Comparison of ENCODE assay signal across 23 mouse cellular contexts in the genomic region with DNA sequence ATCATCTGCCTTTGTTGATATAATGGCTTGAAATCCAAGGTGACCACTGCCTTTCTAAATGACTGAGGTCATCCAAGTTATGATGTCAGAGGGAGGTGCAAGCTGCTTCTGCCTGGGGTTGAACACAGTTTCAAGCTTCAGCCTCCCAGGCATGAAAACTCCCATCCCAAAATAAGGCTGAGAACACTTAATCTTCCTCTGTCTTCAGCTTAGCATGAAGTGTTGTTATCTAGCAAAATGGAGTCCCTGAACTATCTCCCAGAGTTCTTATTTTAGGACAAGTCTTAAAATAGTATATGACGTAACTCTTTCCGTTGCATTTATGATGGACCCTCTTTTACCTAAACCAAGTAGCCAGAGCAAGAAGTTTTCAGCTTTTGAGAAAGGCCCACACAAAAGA.
DNase-seq lines count a peak whose midpoint lies in the region; ATAC-seq and TF ChIP-seq lines count a peak whose summit lies in the region.
"Had no signal": no experiment of that assay in that cellular context is flagged by ENCODE, and none has a peak within 500 bp of the region (broad histone marks: within the 10 kb centered on the region; RNA-seq: fewer than 3 reads in every experiment).

No protein-coding gene starts in this region.

- H3K4me3 ChIP-seq in heart, embryonic 12.5 days: no peak overlapping the region
- H3K4me3 ChIP-seq in heart, embryonic 15.5 days: no peak overlapping the region
- no peak overlapping the region for H3K4me3 ChIP-seq in CH12.LX (replicated peaks in 1 of 3; ENCODE audit: low read depth in 2 of 3, low read length in 2 of 3, poor library complexity in 1 of 3)
- H3K4me3 ChIP-seq: embryonic facial prominence, embryonic 12.5 days; embryonic facial prominence, embryonic 15.5 days; gastrocnemius, adult 2 months had no signal

- no peaks in the 10 kb centered on the region for H3K36me3 ChIP-seq in heart, embryonic 12.5 days
- H3K36me3 ChIP-seq in heart, embryonic 15.5 days: no peaks in the 10 kb centered on the region
- H3K36me3 ChIP-seq in CH12.LX (replicated peaks in 1 of 2; ENCODE audit: control insufficient read depth in 1 of 2, insufficient read depth in 1 of 2, low read length in 1 of 2): no peaks in the 10 kb centered on the region
- H3K36me3 ChIP-seq: embryonic facial prominence, embryonic 12.5 days; embryonic facial prominence, embryonic 15.5 days; G1E had no signal

- no peak for TF ChIP-seq CTCF in CH12.LX (conservative IDR thresholded peaks at IDR 0.05 in 1 of 2, IDR thresholded peaks at IDR 0.05 in 1 of 2; ENCODE audit: low read depth in 2 of 2, low read length in 2 of 2)

- H3K27me3 ChIP-seq in heart, embryonic 12.5 days (replicated peaks): no peaks in the 10 kb centered on the region
- H3K27me3 ChIP-seq in heart, embryonic 15.5 days: no peaks in the 10 kb centered on the region
- no peaks in the 10 kb centered on the region for H3K27me3 ChIP-seq in CH12.LX (replicated peaks)
- H3K27me3 ChIP-seq: embryonic facial prominence, embryonic 12.5 days; embryonic facial prominence, embryonic 15.5 days; Patski had no signal

- H3K4me1 ChIP-seq in heart, embryonic 12.5 days (replicated peaks): peaks cover 8% of the 10 kb centered on the region; the same call in 1 of the 2 replicates
- H3K4me1 ChIP-seq in heart, embryonic 15.5 days (replicated peaks): peaks cover 10% of the 10 kb centered on the region
- peaks cover 0 to 12% of the 10 kb centered on the region in 2 experiments; a peak in 2 of 4 replicates for H3K4me1 ChIP-seq in CH12.LX (ENCODE audit: control insufficient read depth in 1 of 2, insufficient read depth in 2 of 2)
- H3K4me1 ChIP-seq: embryonic facial prominence, embryonic 12.5 days; embryonic facial prominence, embryonic 15.5 days had no signal

- ATAC-seq in heart, embryonic 12.5 days (ENCODE audit: insufficient number of reproducible peaks, low FRiP score): 0 out of 2 replicates have a peak, but pooled peaks have one; percentile 25
- no peak for ATAC-seq in heart, embryonic 15.5 days (replicated peaks; ENCODE audit: insufficient number of reproducible peaks, insufficient read depth, low FRiP score, low read depth)
- ATAC-seq: forebrain, embryonic 14.5 days; forebrain, postnatal 0 days; hindbrain, postnatal 0 days; inflammation-experienced regulatory T-cells, adult 6 months; intestine, embryonic 16.5 days; Patski had no signal

- in situ Hi-C loops in CH12.LX (cut with MboI; ENCODE audit: low pct_ligation_motif_present, low pct_unique_long_range_greater_than_20kb, low sequenced_read_pairs): no loop called here

- TF ChIP-seq RAD21 in CH12.LX (IDR thresholded peaks at IDR 0.05; ENCODE audit: low read depth, low read length): no peak

- intact Hi-C loops in heart, postnatal 10 days (cut with DNase I): no loop called here

- H3K9me3 ChIP-seq in heart, embryonic 12.5 days (replicated peaks): no peaks in the 10 kb centered on the region
- H3K9me3 ChIP-seq in heart, embryonic 15.5 days (replicated peaks): no peaks in the 10 kb centered on the region
- no peaks in the 10 kb centered on the region for H3K9me3 ChIP-seq in CH12.LX (replicated peaks; ENCODE audit: low read length)
- H3K9me3 ChIP-seq: embryonic facial prominence, embryonic 12.5 days; embryonic facial prominence, embryonic 15.5 days; G1E had no signal

- no peak for TF ChIP-seq EP300 in CH12.LX (IDR thresholded peaks at IDR 0.05; ENCODE audit: low read length)

- peak overlapping the region; percentile 11; the same call in 1 of the 2 replicates for H3K27ac ChIP-seq in heart, embryonic 12.5 days (ENCODE audit: poor library complexity, severe bottlenecking)
- H3K27ac ChIP-seq in heart, embryonic 15.5 days: peak overlapping the region; percentile 42; the same call in 1 of the 2 replicates
- no peak overlapping the region for H3K27ac ChIP-seq in CH12.LX (ENCODE audit: insufficient read depth, low read depth)
- H3K27ac ChIP-seq: embryonic facial prominence, embryonic 12.5 days; embryonic facial prominence, embryonic 15.5 days; gastrocnemius, adult 2 months; hindbrain, embryonic 14.5 days; hindbrain, postnatal 0 days had no signal

- no peak overlapping the region for H3K4me2 ChIP-seq in heart, embryonic 12.5 days
- H3K4me2 ChIP-seq in heart, embryonic 15.5 days: no peak overlapping the region
- no peak overlapping the region for H3K4me2 ChIP-seq in CH12.LX (ENCODE audit: insufficient read depth, low read depth, poor library complexity, severe bottlenecking)
- H3K4me2 ChIP-seq: embryonic facial prominence, embryonic 12.5 days; embryonic facial prominence, embryonic 15.5 days; hindbrain, embryonic 14.5 days had no signal

- dilution Hi-C loops in CH12.LX (cut with MboI; ENCODE audit: extremely low pct_ligation_motif_present, extremely low pct_unique_long_range_greater_than_20kb, low sequenced_read_pairs): no loop called here

- no peak for TF ChIP-seq POLR2A in CH12.LX (IDR thresholded peaks at IDR 0.05; ENCODE audit: low read depth, low read length)

- no peaks in the 10 kb centered on the region for H3K79me2 ChIP-seq in CH12.LX (replicated peaks; ENCODE audit: control insufficient read depth, extremely low read depth, insufficient read depth, poor library complexity, severe bottlenecking)

- WGBS in heart, embryonic 12.5 days: 33% methylated on average over 2 of the region's 2 CpGs
- WGBS in heart, embryonic 15.5 days: 29% methylated on average over 2 of the region's 2 CpGs

- H3K9ac ChIP-seq in heart, embryonic 12.5 days: no peak overlapping the region
- no peak overlapping the region for H3K9ac ChIP-seq in heart, embryonic 15.5 days
- no peak overlapping the region for H3K9ac ChIP-seq in CH12.LX (ENCODE audit: insufficient read depth, low read depth)
- H3K9ac ChIP-seq: embryonic facial prominence, embryonic 12.5 days; embryonic facial prominence, embryonic 15.5 days; forebrain, postnatal 0 days; hindbrain, embryonic 14.5 days had no signal

- DNase-seq in heart, adult 11 months: peak; percentile 64
- DNase-seq in heart, postnatal 10 days: no peak
- no peak for DNase-seq in heart, adult 8-10 months (ENCODE audit: low spot score)
- DNase-seq in heart, postnatal 4 days: no peak
- no peak for DNase-seq in CH12.LX (ENCODE audit: extremely low read depth)
- DNase-seq in adrenal gland, adult (ENCODE audit: inconsistent age in 2 of 2, low spot score in 1 of 2): no peak
- DNase-seq: cerebellum, adult 11 months; cerebellum, adult 9-11 months; cerebellum, postnatal 25 days; forebrain, postnatal 0 days; gastrocnemius, adult 2 months; kidney, adult 18-20 months had no signal

TF ChIP-seq in CH12.LX, 34 proteins besides CTCF, POLR2A, EP300 and RAD21:
- TF ChIP-seq MEF2A (IDR thresholded peaks at IDR 0.05; ENCODE audit: borderline replicate concordance, low read depth, low read length) (peak; percentile 95), JUND (conservative IDR thresholded peaks at IDR 0.05; ENCODE audit: low read depth, low read length) (peak; percentile 76), RCOR1 (conservative IDR thresholded peaks at IDR 0.05; ENCODE audit: low read depth, low read length) (no peak), JUN (IDR thresholded peaks at IDR 0.05; ENCODE audit: insufficient read depth, low read depth, low read length) (peak; percentile 84)
